Mouse (Mus musculus): ENCODE results near the gene Clrn3. TPM values are rescaled to one million over a fixed set of nuclear protein-coding genes. Genes with fewer than 3 reads are reported as not detected.
A peak's percentile ranks its signal among the peaks of the same experiment; 100 is the strongest.
"Not testable (repeated sequence)": the region's sequence is repeated elsewhere in the genome, so short reads cannot be mapped to it uniquely, and the experiment has no call there.

Clrn3 gene
- total RNA-seq (2017): not detected in 3 replicates

- ATAC-seq (replicated peaks; ENCODE audit: insufficient number of reproducible peaks, low FRiP score, low TSS enrichment, poor library complexity, severe bottlenecking): no peak
These were observed at the start of gene Clrn3 for GRCm38 (mm10) chr7:135528515-135528914. TSS of gene Clrn3 (minus strand) at chr7:135528654.

GRCm38 (mm10) chr7:135576329-135576728 is 47.9 kb upstream of the Clrn3 start:
- ATAC-seq (replicated peaks; ENCODE audit: insufficient number of reproducible peaks, low FRiP score, low TSS enrichment, poor library complexity, severe bottlenecking): no peak

GRCm38 (mm10) chr7:135575319-135576069 is 47.0 kb upstream of the Clrn3 start:
- not testable (repeated sequence) for ATAC-seq (replicated peaks; ENCODE audit: insufficient number of reproducible peaks, low FRiP score, low TSS enrichment, poor library complexity, severe bottlenecking)

GRCm38 (mm10) chr7:135571951-135572559 is 43.6 kb upstream of the Clrn3 start:
- ATAC-seq (replicated peaks; ENCODE audit: insufficient number of reproducible peaks, low FRiP score, low TSS enrichment, poor library complexity, severe bottlenecking): no peak

- no peak for ATAC-seq (replicated peaks; ENCODE audit: insufficient number of reproducible peaks, low FRiP score, low TSS enrichment, poor library complexity, severe bottlenecking)
These were observed 42.9 kb upstream of the Clrn3 start for GRCm38 (mm10) chr7:135571392-135571791.

- ATAC-seq (replicated peaks; ENCODE audit: insufficient number of reproducible peaks, low FRiP score, low TSS enrichment, poor library complexity, severe bottlenecking): no peak
These were observed 40.1 kb upstream of the Clrn3 start for GRCm38 (mm10) chr7:135568550-135568949.

GRCm38 (mm10) chr7:135567582-135567981 is 39.1 kb upstream of the Clrn3 start:
- ATAC-seq (replicated peaks; ENCODE audit: insufficient number of reproducible peaks, low FRiP score, low TSS enrichment, poor library complexity, severe bottlenecking): no peak

GRCm38 (mm10) chr7:135566013-135566412 is 37.6 kb upstream of the Clrn3 start:
- ATAC-seq (replicated peaks; ENCODE audit: insufficient number of reproducible peaks, low FRiP score, low TSS enrichment, poor library complexity, severe bottlenecking): no peak

- no peak for ATAC-seq (replicated peaks; ENCODE audit: insufficient number of reproducible peaks, low FRiP score, low TSS enrichment, poor library complexity, severe bottlenecking)
These were observed 35.6 kb upstream of the Clrn3 start for GRCm38 (mm10) chr7:135564022-135564421.

- ATAC-seq (replicated peaks; ENCODE audit: insufficient number of reproducible peaks, low FRiP score, low TSS enrichment, poor library complexity, severe bottlenecking): no peak
These were observed 31.8 kb upstream of the Clrn3 start for GRCm38 (mm10) chr7:135560280-135560679.

- ATAC-seq (replicated peaks; ENCODE audit: insufficient number of reproducible peaks, low FRiP score, low TSS enrichment, poor library complexity, severe bottlenecking): peak; percentile 65
These were observed 28.4 kb upstream of the Clrn3 start for GRCm38 (mm10) chr7:135556663-135557402.

- 0 out of 2 replicates have a peak, but pooled peaks have one; percentile 25 for ATAC-seq (replicated peaks; ENCODE audit: insufficient number of reproducible peaks, low FRiP score, low TSS enrichment, poor library complexity, severe bottlenecking)
These were observed 25.1 kb upstream of the Clrn3 start for GRCm38 (mm10) chr7:135553550-135553949.

GRCm38 (mm10) chr7:135551547-135551946 is 23.1 kb upstream of the Clrn3 start:
- ATAC-seq (replicated peaks; ENCODE audit: insufficient number of reproducible peaks, low FRiP score, low TSS enrichment, poor library complexity, severe bottlenecking): no peak

GRCm38 (mm10) chr7:135548434-135548833 is 20.0 kb upstream of the Clrn3 start:
- ATAC-seq (replicated peaks; ENCODE audit: insufficient number of reproducible peaks, low FRiP score, low TSS enrichment, poor library complexity, severe bottlenecking): no peak

- no peak for ATAC-seq (replicated peaks; ENCODE audit: insufficient number of reproducible peaks, low FRiP score, low TSS enrichment, poor library complexity, severe bottlenecking)
These were observed 18.1 kb upstream of the Clrn3 start for GRCm38 (mm10) chr7:135546530-135546929.

- ATAC-seq (replicated peaks; ENCODE audit: insufficient number of reproducible peaks, low FRiP score, low TSS enrichment, poor library complexity, severe bottlenecking): no peak
These were observed 17.5 kb upstream of the Clrn3 start for GRCm38 (mm10) chr7:135545957-135546356.

GRCm38 (mm10) chr7:135544321-135544720 is 15.9 kb upstream of the Clrn3 start:
- ATAC-seq (replicated peaks; ENCODE audit: insufficient number of reproducible peaks, low FRiP score, low TSS enrichment, poor library complexity, severe bottlenecking): no peak

GRCm38 (mm10) chr7:135543033-135543432 is 14.6 kb upstream of the Clrn3 start:
- ATAC-seq (replicated peaks; ENCODE audit: insufficient number of reproducible peaks, low FRiP score, low TSS enrichment, poor library complexity, severe bottlenecking): no peak

- ATAC-seq (replicated peaks; ENCODE audit: insufficient number of reproducible peaks, low FRiP score, low TSS enrichment, poor library complexity, severe bottlenecking): no peak
These were observed 13.8 kb upstream of the Clrn3 start for GRCm38 (mm10) chr7:135542235-135542634.

- no peak for ATAC-seq (replicated peaks; ENCODE audit: insufficient number of reproducible peaks, low FRiP score, low TSS enrichment, poor library complexity, severe bottlenecking)
These were observed 11.0 kb upstream of the Clrn3 start for GRCm38 (mm10) chr7:135539429-135539828.

Measured in monocyte, adult 5-6 weeks (primary cell).